Mouse (Mus musculus) thymus, postnatal 0 days (tissue): Measurements from ENCODE around the gene Sf3b4. TPM values are rescaled to one million over a fixed set of nuclear protein-coding genes. Genes with fewer than 3 reads are reported as not detected.
A peak's percentile ranks its signal among the peaks of the same experiment; 100 is the strongest.
"Not testable (repeated sequence)": the region's sequence is repeated elsewhere in the genome, so short reads cannot be mapped to it uniquely, and the experiment has no call there.

Experiments used
- DNase-seq: peaks from one replicate; pipeline ENCODE4 v3.0.0-alpha.2; 2015; ENCODE audit warnings: low spot score
- polyA plus RNA-seq: library from polyadenylated mRNA; unstranded; fragments of >200 nt; fragmentation: Nextera tagmentation; extraction: Ambion mirVana; gene quantifications from 2 replicates; pipeline ENCODE4 v1.2.1, GENCODE M21; 2015

The Sf3b4 gene
- polyA plus RNA-seq, 1 experiment from 2014 or later = 129 TPM

DNA sequence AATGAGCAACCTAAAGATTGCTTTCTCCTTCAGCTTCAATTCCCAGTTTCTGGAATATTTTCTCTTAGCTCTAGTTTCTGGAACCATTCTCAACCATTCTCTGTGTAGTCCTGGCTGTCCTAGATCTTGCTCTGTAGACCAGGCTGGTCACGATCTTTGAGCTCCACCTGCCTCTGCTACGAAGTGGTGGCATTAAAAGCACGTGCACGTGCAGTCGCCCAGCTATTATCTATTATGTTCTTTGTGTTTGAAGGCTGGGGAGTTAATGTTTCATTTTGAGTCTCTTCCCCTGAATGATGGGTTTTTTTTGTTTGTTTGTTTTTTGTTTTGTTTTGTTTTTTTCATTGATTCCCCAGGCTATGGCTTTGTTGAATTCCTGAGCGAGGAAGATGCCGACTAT lies 1.1 kb downstream of the Sf3b4 start:
- DNase-seq = no peak

DNA sequence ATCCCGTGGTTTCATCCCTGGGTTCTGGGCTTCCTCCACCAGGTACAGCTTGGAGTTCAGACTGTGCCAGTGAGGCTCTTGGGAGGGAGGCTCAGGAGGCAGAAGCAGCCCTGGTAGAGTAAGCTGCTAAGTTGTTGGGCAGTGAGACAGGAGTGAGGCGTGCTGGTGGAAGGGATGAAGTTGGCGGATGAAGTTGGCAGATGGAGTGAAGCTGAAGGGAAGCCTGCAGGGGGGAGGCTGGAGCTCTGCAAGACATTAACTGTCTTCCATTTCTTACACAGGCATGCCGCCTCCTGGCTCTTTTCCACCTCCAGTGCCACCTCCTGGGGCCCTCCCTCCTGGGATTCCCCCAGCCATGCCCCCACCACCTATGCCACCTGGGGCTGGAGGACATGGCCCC lies 1.9 kb downstream of the Sf3b4 start:
- not testable (repeated sequence) for DNase-seq

DNA sequence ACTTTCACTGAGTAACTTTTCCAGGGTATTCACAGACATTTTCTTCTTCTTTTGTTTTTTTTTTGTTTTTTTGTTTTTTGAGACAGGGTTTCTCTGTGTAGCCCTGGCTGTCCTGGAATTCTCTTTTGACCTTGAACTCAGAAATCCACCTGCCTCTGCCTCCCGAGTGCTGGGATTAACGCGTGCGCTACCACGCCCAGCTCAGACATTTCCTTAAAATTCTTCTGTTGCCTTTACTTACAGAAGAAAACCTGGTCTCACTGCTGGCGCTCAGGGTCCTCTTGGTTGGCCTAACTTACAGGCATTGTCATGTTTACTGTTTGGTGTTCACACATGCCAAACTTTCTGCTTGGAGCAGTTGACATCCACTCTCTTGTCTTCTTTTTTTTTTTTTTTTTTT lies 3.1 kb downstream of the Sf3b4 start:
- no peak for DNase-seq

DNA sequence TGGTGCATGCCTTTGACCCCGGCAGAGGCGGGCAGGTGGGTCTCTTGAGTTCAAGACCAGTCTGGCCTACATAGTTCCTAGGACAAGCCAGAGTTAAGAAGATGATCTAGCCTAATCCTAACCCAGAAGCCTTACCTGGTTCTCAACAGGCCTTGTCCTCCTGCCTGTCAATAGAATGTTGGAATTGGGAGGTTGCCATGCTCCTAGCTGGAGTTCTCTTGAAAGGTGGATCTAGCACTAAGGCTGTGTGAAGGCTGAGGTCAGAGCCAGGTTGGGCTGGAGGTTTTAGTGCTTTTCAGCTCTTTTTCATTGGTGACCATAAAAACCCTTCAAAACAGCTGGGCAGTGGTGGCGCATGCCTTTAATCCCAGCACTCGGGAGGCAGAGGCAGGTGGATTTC lies 6.3 kb downstream of the Sf3b4 start:
- no peak for DNase-seq

DNA sequence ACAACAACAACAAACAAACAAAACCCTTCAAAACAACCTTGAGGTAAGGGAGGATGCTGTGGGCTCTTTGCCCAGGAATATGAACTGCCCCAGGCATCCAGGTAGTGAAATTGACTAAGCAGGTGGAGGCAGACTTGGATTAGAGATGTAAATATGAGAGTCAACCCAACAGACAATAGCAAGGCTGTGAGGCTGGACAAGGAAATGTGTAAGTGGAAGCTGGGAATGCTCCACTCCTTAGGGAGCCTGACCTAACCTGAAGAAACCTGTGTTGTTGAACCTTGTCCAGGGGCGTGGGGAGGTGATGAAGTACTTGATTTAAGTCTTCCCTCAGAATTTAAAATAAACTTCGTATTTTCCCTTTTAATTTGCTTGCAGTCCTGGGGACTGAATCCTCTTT lies 6.8 kb downstream of the Sf3b4 start:
- no peak for DNase-seq

DNA sequence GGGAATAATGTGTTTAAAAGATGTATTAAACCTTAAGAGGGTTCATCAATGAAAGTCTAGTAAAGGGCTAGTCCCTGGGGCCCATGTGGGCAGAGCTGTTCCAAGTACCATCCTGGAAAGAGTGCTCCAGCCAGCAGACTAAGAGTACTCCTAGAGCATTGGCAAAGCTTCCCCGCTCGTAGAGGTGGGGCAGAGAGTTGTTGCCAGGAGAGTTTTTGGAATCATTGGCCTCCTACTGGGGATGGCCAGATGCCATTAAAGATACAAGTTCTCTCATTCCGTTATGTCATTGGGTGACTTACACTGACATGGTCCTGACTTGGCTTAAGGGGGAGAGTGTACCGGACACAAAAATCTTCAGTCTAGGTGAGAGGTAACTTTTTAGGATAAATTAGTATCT lies 7.4 kb downstream of the Sf3b4 start:
- DNase-seq = no peak

DNA sequence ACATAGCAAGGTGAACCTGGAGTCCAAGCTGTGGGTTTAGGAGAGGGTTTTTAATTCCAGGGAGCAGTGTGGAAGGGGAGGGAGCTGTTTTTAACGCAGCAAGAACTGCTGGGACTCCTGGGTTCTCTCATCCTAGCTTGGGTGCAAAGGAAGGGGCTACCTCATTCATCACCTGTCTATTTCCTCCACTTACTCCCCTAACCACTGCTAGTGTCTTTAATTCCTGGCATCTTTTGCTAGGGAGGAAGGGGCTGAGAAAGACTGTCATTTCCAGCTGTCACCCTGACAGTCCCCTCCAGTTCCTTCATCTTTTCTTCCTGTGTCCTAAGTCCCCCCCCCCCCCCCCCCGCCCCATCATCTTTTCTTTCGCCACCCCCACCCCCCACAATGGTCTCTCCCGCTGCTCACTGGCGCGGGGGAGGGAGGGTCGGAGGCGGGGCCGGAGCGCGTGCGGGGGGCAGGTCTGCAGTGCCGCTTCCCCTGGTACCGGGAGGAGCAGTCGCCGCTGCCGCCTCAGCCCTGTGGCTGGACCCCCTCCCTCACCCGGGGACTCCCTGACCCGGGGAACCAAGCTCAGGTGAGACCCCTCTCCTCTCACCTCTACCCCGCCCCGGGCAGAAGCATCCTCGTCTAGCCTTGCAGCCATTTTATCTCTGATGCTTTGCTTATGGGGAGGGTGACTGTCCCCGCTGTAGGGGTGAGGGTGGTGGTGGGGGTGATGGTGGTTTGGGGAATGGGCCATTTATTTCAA lies 8.8 kb downstream of the Sf3b4 start, which contains the start of gene Sv2a:
Gene Sv2a, plus strand, starts transcription at position 425 of the 751 bp plus-strand sequence.
- DNase-seq = peak; percentile 43

DNA sequence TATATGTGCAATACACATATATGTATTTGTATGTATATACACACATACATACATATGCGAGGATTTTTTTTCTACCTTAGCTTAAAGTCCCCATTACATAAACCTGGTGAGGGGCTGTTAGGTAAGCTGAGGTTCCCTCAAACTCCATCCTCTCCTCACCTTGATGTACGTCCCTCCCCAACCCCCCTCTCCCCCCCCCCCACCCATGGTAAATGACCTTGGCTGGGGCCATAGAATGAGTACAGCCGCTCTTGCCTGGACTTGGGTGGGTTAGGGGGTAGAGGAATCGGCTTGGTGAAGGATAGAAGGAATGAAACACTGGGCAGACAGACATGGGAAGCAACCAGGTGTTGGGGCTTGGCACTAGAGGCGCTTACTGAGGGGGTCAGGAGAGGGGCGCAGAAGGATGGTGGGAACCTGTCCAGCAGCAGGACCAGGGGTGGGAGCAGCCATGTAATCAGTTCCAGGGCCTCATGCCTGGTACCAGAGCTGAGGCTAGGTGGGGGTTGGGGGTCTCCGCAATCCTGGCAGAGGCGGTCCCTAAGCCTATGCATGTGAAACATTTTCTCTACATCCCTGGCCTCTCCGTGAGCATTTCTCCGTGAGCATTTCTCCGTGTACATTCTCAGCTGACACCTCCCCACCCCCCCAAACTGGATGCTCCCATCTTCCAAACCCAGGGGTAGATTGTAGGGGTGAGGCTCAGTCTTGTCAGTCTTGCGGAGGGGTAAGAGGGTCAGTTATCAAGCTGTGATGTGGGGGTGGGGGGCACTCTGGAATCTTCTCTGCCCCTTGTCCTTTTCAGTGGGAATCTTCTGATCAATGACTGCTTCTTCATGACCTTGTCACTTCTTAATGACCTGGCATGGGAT lies 9.6 kb downstream of the Sf3b4 start:
- no peak for DNase-seq

DNA sequence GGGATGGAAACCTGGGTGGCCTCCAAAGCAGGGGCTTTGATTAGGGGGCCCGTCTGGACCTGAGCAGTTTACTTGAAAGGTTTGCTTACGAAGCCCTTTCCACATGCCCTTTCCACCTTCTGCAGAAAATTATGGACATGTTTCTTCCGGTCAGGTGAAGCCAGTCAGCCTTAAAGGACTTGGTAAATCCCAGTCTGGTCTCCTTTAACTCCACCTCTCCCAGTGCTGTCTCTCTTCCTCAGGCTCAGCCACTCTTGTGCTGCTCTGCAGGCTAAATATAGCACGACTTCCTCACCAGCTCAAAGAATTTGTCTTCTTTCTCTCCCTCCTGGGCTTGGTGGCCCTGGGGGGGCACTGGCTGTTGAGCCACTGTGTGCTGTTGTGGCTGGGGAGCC lies 10.2 kb downstream of the Sf3b4 start:
- DNase-seq = no peak

DNA sequence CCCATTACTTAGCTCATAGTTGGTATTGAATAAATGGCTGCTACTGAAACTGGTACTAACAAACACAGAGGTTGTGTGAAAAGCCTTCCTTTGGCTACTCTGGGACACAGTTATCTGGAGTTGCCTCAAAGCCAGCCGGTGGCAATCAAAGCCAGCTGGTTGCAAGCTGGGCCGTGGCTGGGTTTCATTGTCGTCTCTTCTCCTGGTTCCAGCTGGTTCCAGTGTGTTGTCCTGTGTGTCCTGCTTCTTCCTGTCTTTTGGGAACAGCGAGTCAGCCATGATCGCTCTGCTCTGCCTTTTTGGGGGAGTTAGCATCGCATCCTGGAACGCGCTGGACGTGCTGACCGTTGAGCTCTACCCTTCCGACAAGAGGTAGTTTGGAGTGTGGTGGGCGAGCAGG lies 20.8 kb downstream of the Sf3b4 start:
- DNase-seq = no peak

DNA sequence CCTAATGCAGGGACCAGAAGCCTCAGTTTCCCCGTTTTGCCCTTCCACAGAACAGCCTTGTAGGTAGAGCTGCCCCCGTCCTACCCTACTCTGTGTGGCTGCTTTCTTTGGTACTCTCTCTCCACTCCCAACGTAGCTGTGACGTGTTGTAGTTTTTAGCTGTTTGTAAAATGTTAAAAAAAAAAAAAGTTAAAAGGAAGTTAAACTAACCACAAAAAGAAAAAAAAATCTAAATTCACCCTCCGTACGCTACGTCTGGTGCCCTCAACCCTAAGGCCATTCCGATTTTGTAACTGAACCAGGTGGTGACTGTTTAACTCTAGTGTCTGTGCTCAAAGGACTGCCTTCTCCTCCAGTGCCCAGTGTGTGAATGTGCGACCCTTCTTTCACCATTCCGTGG lies 22.8 kb downstream of the Sf3b4 start:
- DNase-seq = no peak

DNA sequence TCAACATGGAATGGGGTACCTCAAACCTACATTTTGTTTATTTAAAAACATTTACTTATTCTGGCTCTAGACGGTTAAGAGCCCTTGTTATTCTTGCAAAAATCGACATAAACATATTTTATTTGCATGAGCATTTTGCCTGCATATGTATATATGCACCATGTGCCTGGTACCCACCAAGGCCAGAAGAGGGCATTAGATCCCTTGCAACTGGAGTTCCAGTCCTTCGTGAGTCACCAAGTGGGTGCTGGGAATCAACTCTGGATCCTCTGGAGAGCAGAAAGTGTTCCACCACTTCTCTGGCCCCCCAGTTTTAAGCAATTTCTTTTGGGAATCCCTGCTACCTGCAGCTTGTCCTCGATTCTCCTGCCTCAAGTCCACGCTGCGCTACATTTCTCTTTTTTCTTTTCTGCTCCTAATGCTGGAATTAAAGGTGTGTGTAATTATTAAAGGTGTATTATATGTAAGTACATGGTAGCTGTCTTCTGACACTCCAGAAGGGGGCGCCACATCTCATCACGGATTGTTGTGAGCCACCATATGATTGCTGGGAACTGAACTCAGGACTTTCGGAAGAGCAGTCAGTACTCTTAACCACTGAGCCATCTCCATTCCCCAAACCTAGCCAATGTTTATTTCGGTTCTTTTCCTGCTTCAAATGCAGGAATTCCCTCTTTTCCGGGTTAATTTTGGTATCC lies 23.6 kb downstream of the Sf3b4 start:
- peak; percentile 17 for DNase-seq

DNA sequence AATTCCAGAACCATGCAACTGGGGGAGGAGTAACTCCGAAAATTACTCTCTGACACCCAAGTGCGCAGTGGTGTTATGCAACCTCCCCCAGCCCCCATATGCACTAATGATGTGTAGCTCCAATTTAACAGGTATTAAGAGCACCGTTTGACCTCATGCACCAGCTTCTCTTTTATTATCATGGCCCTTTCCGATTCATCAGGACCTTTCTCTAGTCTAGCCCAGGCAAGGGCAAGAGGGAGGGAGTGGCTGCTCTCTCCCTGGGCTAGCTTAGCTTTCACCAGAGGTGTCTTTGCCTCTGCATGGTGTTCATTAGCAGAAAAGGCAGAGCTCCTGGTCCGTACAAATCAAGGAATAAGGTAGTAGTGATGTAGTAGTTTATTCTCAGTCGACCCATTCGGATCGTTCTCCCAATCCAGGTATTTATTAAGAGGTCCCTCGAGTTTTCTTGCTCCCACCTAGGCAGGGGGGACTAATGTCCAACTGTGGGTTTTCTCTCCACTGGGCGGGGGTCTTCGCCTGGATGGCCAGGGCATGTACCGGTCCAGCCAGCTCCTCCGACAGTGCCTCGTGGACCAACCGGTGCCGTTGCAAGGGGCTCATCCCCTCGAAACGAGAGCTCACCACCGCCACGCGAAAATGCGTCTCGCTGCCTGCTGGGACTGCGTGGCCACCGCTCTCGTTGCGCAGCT lies 24.5 kb downstream of the Sf3b4 start:
- no peak for DNase-seq

DNA sequence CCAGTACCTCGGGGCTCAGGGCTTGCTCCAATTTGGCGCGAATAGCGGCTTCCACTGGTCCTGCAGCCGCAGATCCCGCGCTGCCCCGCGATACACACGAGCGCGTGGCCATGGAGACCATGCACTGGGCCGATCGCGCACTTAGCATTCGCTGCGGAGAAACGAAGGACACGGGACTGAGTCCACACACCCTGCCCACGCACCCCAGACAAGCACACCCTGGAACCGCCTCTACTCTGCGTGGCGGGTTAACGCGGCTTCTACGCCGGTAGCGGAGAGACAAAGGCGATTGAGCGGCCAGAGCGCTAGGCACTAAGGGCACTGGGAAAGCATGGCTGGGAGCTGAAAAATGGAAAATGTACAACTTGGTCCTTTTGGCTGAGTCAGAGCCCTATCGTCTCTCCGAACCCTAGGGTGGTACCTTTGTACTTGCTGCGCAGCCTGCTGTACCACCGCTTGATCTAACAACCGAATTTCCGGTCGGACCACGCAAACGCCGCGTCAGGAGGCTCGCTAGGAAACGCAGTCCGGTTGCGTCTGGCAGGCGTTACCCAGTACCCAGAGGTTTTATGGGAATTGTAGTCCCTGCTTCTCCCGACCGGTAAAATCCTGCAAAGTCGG lies 25.1 kb downstream of the Sf3b4 start:
- peak; percentile 87 for DNase-seq

DNA sequence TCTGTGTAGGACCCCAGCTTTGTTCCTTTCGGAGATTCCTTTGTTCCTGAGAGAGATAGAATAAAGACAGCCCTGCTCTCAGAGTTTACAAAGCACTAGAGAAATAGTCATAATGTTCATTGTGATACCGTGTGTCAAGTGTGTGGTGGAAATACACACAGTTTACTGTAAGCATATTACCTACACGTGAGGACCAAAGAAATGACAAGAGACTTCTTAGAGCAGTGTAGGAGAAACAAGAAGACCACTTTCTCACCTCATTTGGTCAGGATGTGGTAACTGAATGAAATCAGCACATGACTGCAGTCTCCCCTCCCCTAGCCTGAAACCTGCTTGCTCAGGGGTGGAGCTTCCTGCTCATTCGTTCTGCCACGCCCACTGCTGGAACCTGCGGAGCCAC lies 26.0 kb downstream of the Sf3b4 start:
- peak; percentile 88 for DNase-seq

DNA sequence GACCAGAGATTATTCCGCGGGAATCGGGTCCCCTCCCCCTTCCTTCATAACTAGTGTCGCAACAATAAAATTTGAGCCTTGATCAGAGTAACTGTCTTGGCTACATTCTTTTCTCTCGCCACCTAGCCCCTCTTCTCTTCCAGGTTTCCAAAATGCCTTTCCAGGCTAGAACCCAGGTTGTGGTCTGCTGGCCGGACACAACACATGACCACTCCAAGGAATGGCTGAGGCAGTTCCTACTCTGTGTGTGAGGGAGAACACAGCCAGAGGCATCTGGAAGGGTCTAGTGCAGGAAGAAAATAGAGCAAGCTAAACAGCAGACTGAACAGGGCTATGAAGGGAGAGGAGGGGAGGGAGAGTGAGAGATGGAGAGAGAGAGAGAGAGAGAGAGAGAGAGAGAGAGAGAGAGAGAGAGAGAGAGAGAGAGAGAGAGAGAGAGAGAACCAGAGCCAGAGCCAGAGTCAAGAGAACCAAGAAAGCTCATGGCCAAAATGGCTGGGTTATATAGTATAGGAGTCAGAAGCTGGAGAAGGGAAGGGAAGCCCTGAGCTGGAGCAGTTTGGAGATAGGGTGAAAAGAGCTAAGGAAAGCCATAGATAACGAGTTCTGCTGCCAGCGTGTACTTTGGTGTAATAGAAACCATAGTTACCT lies 26.6 kb downstream of the Sf3b4 start:
- DNase-seq = not testable (repeated sequence)

DNA sequence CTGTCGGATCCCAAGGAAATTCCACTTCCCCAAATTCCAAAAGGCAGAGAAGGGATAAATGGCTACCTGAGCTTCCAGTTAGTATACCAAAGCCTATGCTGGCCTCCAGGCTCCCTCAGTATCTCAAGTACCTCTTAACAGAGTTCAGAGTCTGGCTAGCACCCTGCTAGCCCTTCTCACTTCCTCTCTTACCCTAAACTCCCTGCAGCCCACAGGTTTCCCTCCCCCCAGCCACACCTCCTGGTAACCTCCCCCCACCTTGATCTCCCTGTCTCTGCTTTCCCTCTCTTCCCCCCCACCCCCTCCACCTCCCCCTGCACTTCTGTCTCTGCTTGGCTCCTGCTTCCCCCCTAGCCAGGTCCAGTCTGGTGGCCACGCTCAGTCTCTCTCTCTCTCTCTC lies 27.6 kb downstream of the Sf3b4 start:
- DNase-seq = peak; percentile 22

DNA sequence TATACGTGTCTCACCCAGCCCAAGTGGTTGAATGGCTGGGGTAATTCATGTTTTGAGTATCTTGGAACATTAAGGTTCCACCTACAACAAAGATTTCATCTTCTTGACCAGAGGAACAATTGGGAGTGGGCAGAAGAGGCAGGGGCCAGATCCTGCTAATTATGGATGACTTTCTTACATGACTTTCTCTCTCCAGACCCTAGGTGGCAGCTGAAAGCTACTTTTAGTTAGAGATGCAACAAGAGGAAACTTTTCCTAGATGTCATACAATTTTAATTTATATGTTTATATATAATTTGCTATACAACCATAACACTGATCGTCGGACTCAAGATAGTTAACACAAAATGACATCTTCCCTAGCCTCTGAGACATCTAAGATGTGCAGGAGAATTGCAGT lies 35.7 kb downstream of the Sf3b4 start:
- DNase-seq = no peak

DNA sequence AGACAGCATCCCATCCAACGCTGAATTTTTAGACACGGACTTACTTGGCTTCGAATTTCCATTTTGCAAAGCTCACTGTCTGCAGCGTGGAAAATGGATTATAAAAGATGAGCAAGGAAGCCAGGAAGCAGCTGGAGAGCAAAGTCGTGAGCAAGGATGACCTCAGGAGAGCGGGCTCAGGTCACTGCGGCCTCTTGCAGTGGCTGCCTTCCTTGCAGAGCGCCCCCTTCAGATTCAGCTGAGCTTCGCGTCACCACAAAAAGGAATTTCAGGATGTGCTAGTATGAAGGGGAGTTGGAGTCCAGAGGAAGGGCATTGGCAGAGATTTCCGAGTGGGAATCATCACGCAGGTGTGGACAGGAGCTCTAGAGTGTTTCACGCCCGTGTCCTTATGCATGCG lies 37.1 kb downstream of the Sf3b4 start:
- DNase-seq = no peak

DNA sequence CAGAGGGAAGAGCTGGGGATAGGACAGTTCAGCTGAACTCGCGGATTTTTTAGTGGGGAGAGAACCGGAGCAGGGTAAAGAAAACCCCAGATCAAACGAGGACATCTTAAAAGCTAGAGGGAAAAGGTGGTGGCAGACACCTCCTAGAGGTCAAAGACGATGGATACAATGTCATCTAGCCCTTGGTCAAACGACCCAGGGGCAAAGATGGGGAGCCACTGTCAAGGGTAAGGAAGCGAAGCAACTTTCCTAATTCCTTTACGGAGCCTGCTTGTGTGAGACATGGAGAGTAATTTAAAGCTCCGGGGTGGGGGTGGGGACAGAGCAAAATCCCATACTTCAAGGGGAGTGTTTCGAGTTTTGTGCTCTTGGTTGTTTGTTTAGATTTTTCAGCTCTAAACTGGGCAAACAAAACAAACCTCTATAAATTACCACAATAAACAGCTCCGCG lies 47.1 kb downstream of the Sf3b4 start:
- DNase-seq = peak; percentile 61
